Mouse (Mus musculus) spleen, postnatal 14 days (tissue): ENCODE data around the gene Igsf8.
A peak's percentile ranks its signal among the peaks of the same experiment; 100 is the strongest.

Experiments used
- DNase-seq, 2 experiments: peaks; one replicate each; pipeline ENCODE4 v3.0.0; 2021 to 2022; ENCODE audit warnings: low spot score in 2 of 2

The Igsf8 gene

GRCm38 (mm10) chr1:172323298-172323697 is 61.9 kb downstream of the Igsf8 start:
- no peak for DNase-seq

GRCm38 (mm10) chr1:172323801-172324359 is 62.4 kb downstream of the Igsf8 start:
- DNase-seq = no peak

DNA sequence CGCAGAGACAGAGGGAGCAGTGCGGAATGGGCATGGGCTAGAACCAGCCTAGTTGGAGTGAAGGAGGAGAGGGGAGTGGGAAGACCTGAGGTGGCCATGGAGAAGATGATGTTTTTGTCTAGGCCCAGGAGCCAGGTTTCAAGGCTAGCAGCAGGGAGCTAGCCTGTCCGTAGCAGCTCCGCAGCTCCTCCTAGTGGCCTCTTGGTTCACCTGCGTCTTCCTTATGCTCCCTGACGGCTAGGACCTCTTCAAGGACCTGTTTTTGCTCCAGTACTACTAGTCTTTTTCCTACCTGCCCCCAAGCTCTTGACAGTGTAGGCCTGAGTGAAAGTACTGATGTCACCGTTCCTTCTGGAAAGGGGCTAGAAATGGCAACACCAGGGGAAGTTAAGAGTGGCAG is 63.3 kb downstream of the Igsf8 start:
- peak; percentile 37 to 66 for DNase-seq

DNA sequence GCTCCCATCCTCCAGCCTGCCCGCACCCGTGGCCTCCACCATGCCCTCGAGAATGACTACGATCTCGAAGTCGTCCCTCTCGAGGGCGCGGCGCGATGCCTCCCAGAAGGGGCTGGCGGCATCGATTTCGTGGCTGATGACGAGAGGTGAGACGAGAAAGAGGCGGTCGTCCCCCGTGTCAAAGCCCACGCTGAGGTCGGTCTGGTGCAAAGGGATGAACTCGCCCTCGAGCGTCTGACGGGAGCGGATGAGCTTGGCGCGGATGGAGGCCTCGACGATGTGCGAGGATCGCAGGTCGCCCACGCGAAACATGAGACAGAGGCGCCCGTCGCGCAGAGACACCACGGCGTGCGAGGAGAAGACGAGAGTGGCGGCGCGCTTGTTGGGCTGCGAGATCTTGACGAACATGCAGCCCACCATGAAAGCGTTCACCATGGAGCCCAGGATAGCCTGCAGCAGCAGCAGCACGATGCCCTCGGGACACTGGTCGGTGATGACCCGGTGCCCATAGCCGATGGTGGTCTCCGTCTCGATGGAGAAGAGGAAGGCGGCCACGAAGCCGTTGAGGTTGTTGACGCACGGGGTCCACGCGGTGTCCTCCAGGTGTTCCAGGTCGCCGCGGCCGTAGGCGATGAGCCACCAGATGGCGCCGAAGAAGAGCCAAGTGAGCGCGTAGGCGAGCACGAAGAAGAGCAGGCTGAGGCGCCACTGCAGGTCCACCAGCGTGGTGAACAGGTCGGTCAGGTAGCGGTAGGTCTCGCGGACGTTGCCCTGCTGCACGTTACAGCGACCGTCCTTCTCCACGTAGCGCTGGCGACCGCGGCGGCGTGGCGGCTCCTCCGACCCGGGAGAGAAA is 64.5 kb downstream of the Igsf8 start:
- DNase-seq = peak; percentile 52 to 68

- no peak for DNase-seq
Measured at GRCm38 (mm10) chr1:172326684-172327083, 65.2 kb downstream of the Igsf8 start.

DNA sequence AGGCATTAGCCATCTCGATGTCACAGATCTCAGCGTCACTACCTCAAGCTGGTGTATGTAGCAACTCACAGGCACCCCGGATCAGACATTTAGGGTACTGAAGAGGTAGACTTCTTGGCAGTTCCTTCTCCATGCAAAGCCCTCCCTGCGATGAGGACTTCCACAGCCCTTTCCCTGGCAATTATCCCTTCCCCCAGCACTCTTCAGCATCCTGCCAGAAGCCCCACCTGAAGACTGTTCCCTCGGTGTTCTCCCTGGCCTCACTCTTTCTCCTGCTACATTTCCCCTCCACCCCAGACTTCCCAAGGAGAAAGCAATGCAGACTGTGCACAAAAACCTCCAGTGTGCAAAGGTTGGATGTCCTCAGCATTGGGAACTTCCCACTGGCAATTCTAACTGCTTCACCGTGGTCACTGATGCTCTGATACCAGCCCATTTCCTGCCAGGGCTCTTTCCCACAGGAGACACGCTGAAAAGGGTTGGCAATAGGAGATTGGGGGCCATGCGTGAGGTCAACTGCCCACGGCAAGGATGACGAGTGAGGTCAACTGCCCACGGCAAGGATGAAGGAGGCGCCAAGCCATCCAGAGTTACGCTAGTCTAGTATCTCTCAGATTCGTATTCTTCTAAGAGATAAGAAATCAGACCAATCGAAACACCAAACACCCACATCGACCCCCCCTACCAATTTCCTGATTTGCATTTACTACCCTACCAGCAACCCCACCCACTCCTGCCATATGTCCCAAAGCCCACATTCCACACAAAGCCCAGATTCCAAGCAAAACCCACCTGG is 66.0 kb downstream of the Igsf8 start:
- DNase-seq = no peak

DNA sequence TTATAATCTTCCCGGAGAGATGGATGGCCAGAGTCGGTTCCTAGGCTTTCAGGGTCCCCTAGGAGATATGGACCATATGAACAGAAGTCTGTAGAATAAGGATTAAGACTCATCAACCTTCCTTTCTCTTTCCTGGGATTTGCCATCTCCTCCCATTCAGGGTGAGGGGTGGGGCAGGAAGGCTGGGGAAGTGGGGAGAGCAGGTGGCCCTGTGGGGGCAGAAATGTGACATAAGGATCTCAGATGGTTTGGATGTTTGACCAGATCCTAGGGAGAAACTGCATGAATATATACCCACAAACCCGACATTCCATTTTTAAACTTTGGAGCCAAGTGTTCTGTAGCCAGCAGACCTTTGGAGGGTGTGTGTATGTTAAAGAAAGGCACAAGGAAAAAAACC is 66.6 kb downstream of the Igsf8 start:
- no peak for DNase-seq

GRCm38 (mm10) chr1:172328461-172328860 is 67.0 kb downstream of the Igsf8 start:
- DNase-seq = no peak

DNA sequence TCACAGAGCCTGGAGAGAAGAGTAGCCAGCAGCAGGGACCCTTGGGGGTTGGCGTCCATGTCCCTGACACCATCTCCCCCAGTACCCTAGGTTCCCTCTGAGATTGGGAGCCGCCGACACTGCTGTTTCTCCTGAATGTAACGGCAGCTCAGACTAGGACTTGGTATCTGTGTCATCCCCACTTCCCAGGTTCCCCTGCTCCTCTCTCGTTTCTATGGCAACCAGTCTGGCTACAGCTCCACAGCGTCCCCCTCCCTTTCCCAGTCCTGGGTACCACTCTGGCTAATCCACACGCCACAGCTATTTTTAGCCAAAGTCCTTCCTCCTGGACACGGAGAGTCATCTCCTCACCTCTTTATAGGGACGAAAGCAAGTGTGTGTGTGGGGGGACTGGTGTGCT is 67.7 kb downstream of the Igsf8 start, which contains the start of gene Kcnj9:
Gene Kcnj9 (minus strand): TSS at position 188 of the 400 bp plus-strand sequence.
- no peak for DNase-seq

DNA sequence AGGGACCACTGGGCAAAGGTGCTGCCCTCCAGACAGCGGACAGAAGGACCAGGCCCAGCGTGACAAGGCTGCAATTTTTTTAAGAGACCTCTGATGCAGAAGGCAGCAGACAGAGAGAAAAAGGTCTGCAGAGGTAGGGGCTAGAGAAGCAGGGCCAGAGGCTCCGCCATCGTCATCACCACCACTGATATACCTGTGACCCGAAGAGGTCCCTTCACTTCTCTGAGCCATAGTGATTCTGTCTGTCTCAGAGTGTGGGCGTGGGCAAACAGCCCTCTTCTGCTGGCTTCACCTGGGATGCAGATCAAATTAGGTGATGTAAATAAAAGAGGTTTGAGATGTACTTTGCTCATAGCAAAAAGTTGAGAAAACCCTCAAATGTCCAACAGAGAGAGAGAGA is 68.2 kb downstream of the Igsf8 start:
- DNase-seq = no peak

DNA sequence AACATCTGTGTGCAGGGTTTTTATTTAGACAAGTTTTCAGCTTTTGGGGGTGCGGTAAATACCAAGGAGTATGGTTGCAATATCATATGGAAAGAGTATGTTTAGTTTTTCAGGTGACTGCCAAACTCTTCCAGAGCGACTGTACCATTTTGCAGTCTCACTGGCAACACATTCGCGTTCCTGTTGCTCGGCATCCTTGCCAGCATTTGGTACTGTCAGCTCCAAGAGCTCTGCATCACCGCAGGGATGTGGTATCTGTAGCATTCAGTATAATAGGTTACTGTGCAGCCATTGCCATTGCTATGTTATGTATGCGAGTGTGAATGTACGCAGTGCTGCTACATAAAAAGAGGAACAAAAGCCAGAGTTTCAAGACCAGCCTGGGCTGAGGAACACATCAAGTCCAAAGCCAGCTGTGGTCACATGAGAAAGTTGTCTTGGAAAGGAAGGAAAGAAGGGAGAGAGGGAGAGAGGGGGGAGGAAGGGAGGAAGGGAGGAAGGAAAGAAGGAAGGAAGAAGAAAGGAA is 70.0 kb downstream of the Igsf8 start:
- DNase-seq = no peak

- DNase-seq = no peak
Measured at GRCm38 (mm10) chr1:172332925-172333324, 71.5 kb downstream of the Igsf8 start.

DNA sequence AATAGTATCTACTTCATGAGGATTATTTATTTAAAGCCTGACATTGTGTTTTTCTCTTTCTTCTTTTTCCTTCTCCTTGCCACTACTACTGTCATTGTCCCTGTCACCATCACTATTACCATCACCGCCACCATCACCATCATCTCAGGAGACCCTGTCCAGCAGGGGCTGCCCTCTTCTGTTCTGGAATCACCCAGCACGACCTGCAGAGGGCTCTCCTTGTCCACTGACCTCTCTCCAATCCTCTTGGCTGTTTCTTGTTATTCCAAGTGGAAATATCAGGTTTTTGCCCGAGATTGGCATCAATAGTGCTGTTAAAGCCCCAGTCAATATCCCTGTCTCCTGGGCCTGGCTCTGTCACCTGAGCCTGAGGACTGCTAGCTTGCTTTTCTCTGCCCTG is 72.1 kb downstream of the Igsf8 start:
- DNase-seq = no peak

DNA sequence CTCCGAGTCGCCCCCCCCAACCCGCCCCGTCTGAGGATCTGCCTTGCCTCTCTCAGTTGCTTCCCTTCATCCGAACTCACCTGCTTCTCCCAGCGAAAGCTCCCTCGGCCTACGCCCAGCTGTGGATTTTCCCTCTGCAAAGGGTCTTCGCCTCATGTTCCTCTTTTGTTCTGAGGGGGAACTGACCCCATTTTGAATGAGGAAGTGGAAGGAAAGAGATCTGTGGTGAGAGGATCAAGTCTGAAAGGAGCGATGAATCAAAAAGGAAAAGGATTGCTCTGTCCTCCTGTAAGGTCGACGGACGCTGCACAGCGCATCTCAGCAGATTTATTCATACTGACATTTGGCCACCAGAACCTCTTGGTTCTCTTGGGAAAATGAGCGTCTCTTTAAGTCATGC is 74.4 kb downstream of the Igsf8 start:
- DNase-seq = no peak

DNA sequence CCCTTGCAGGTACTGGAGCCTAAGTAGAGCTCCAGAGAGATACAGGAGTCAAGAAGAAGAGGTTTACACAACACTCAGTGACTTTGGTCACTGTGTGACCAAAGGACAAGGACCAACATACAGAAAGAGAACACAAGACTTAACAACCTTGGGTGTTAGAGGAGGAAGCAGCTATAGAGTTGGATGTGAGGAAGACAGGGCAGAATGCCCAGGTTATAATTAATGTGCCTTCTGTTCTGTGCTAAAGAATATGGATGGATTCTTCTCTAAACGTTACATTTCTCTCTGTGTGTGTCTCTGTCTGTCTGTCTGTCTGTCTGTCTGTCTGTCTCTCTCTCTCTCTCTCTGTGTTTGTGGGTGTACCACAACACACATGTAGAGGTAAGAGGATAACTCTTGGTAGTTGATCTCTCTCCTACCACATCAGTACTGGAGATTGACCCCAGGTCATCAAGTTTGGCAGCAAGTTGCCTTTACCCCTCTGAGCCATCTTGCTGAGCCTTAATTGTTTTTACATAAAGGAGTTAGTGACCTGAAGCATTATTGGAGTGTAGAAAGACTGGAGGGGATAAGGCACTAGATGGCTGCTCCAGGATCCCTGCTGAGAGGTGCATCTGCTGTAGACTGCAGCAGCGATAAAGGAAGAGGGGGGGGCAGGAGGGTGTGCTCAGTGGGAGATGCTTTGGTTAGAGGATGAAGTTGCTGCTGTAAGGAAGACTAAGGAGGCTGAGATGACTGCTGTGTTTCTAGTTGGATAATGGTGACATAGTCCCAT is 76.2 kb downstream of the Igsf8 start:
- no peak for DNase-seq

GRCm38 (mm10) chr1:172340729-172341321 is 79.4 kb downstream of the Igsf8 start, which contains the start of gene Kcnj10:
Kcnj10 (plus strand) TSS chr1:172341210.
- DNase-seq = peak in 1 of 2 experiments; percentile 29

DNA sequence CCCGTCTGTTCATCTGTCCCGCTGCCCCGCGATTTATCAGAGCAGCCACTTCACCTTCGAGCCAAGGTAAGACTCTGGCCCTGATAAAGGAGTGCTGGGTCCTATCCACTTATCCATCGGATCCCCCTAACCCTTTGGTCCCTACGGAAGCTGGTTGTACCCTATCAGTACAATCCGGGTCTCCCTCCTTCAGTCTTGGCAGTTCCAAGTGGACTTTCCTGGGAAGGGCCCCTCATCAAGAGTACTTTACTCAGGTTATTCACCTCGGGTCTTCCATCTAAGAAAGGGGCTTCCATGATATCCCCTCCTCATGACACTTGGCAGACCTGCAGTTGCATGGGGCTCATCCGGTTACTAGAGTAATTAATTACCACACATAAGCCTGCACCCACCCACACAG is 79.9 kb downstream of the Igsf8 start:
- DNase-seq = no peak

GRCm38 (mm10) chr1:172342729-172343128 is 81.3 kb downstream of the Igsf8 start:
- DNase-seq = no peak

DNA sequence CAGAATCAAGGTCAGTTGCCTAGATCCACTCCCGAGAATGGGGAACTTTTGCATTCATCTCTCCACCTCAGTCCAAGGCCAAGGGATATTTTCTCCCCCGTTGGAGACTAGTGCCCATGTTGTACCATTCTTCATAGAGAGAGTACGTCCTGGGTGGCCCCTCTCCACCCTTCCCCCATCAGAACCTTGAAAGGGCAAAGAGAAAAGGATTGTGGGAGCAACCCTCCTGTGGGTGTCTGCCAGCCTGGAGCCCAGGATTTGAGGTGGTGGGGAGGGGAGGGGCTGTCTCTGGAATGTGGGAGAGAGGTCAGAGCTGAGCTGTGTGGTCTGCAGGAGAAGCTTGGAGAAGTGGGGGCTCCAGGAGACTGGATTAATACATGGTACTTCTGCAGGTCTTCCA is 82.5 kb downstream of the Igsf8 start:
- DNase-seq = no peak

DNA sequence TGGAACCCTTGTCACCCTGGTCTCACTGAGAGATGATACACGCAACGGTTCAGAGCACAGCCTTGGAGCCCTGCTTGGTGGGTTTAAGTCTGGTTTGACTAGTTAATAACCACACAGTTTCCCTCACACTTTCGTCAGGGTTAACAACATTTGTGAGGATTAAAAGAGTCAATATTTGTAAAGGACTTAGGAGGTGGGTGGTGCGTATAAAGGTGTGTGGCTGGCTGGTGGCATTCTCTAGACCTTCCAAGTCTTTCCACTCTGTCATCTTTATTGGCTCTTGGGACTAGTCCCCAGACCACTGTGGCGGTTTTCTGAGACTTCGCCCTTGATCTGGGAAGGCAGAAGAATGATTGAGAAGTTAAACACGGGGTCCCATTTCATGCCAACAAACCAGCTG is 83.4 kb downstream of the Igsf8 start:
- DNase-seq = no peak

GRCm38 (mm10) chr1:172346707-172347106 is 85.3 kb downstream of the Igsf8 start:
- no peak for DNase-seq
